Mouse (Mus musculus) CH12F3 (cell line): ENCODE measurements at regions not wholly inside any gene's neighbourhood (a gene's known extent, or its start where the extent isn't known, plus 50 kb on each side); places are given as distances from the start of the nearest gene placed in this dataset.
"Not testable (repeated sequence)": the region's sequence is repeated elsewhere in the genome, so short reads cannot be mapped to it uniquely, and the experiment has no call there.

Source experiments
- in situ Hi-C: fragments of 300-500 bp; cut with MboI; formaldehyde crosslinking; loops from 2 replicates; pipeline ENCODE4 v1.14.3; 2020; ENCODE audit warnings: low sequenced_read_pairs

DNA sequence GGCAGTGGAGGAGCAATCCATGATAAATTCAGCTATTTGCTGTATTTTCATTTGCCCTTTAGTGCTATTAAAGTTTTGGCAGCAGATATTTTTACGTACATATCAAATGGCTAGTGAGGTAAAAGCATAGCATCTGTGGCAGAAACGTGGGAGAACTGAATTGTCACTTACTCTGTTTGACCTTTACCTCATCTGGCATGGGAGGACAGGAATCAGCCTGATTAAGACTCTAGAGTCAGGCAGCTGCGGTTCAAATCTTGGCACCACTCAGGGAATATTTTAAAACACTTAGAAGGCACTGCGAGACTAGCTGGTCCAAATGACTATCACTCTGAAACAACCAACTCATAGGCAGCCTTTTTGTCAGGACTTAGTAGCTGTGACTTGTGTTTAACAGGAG, 337.4 kb upstream of the Cwc22 start:
- in situ Hi-C loops = no loop called here

DNA sequence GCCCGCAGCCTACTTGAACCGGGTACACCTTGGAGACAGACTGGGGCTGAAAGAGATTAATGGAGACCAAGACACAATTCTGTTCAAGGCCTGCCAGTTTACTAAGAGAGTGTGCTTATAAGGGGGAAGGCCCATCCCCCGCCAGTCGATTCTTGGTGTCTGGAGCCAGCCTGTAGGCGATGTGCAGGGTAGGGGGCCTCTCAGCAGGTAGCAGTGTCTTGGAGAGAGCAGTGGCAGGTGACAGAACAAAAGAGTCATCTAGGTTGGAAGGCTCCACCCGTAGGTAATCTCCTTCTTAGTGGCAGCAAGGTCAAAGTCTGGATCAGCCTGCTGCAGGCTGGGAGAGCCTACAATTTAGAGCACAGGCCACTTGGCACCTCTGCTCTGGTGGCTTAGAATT, 335.7 kb upstream of the Cwc22 start:
- in situ Hi-C loops = not testable (repeated sequence)

DNA sequence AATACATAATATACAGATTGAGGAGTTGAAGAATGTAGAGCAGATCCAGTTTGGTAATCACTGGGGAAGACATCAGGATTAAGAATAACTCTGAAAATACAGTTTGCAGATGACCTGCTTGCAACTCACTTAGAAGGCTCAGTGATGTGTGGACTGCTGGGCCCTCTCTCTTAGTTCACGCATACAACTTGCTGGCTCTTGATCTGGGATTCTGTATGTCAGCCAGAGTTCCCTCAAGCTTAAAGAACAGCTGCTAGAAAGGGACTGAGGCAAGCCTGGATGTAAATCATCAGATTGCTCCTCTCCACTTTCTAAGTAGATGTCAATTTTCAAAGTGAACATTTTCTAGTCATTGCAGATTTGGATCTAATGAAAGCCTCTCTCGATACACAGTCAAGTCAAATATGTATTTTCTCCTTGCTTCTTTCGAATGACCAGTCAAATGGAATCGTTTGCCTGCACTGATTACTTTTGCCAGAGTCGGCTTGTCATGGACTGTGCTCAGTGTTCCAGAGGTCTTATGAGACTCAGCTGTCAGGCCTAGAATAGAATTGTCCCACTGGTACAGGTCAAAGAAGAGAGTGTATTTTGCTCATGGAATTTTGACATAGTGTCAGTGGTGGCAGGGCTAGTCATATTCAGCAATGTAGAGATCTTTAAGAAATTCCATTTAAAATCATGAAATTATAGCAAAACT, 334.2 kb upstream of the Cwc22 start:
- in situ Hi-C loops = no loop called here

DNA sequence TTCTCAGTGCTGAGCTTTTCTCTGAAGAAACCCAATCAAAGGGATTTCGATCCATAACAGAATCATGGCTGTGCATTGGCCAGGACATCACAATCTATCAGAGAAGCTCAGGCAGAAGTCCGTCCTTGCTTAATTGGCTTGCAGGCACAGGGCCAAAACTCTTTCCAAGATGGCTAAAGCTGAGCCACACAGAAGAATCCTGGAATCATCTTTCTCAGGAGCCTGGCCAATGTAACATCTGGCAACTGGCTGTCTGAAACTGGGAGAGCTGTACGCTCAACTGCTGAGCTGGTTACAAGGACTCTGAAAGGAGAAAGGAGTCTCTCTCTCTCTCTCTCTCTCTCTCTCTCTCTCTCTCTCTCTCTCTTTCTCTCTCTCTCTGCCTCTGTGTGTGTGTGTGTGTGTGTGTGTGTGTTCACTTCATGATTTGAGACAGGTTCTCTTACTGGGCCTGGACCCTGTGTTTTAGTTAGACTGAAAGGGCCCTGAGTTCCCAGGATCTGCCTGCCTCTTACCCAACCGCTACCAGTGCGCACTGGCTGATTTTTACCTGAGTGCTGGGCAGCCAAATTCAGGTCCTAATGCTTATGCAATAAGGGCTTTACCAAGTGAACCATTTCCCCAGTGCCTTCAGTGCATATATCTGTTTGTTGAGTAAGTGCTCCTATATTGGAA, 333.3 kb upstream of the Cwc22 start:
- in situ Hi-C loops = no loop called here

DNA sequence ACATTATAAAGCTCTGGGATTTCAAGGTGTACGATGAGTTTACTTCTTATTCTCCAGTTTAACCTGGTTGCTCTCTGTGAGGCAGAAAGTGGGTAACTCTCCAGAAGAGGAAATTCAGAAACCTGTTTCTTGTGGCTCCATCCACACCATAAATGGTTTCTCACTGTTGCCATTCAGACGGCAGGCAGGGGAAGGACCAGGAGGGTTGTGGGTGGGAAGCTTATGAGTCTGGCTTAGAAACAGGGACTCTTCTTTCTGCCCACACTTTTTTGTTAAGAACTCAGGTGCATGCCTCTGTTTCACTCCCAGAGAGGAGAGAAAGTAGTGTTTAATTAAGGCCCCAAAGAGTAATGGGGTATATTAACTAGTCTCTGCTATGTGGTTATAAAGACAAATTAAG, 332.5 kb upstream of the Cwc22 start:
- in situ Hi-C loops = no loop called here

DNA sequence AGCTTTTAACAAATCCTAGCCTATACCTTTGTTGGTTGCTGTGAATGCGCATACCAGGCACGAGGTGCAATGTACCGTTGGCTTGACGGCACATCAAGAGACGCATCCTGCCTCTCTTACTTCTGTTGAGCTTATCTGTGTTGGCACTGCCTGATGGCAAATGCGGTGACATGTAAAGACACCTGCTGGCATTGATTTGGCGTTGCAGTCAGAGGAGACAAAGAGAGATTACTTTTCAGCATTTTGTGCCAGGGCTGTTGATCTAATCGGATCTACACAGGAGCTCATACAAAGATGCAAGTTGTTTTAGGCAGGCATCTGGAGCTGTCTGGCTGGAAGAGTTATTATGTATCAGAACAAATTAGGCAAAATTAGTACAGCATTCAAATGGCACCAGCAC, 331.5 kb upstream of the Cwc22 start:
- in situ Hi-C loops = no loop called here

DNA sequence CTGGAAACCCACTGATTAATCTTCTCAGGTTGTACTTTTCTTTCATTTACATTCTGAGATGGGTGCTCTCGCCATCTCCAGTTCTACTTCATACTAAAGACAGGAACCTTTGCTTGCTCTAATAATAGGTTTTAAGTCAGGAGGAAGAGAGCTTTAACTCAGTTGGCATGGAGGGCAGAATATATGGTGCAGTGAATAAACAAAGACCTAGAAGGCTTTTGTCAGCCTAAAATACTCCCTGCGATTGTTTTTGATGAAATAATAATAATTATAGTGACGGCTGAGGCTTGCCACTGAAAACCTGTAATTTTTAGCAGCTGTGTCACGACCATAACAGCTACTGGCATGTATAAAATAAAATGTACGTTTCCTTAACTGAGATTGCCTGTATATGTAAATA, 327.9 kb upstream of the Cwc22 start:
- in situ Hi-C loops = no loop called here

DNA sequence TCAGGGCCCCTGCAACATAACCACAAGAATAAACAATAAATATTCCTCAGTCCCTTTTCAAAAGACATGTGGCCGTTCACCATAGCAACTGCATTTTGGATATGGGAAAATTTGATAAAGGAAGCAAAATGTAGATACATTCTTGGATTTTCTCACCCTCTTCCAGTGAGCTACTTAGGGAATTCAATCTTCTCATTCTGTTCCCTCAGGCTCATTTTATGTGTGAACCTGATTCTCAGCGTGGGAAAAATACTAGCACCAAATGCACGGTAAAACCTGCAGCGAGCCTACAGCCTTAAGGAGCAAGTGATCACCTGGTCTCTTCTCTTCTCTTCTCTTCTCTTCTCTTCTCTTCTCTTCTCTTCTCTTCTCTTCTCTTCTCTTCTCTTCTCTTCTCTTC, 322.5 kb upstream of the Cwc22 start:
- in situ Hi-C loops = no loop called here

DNA sequence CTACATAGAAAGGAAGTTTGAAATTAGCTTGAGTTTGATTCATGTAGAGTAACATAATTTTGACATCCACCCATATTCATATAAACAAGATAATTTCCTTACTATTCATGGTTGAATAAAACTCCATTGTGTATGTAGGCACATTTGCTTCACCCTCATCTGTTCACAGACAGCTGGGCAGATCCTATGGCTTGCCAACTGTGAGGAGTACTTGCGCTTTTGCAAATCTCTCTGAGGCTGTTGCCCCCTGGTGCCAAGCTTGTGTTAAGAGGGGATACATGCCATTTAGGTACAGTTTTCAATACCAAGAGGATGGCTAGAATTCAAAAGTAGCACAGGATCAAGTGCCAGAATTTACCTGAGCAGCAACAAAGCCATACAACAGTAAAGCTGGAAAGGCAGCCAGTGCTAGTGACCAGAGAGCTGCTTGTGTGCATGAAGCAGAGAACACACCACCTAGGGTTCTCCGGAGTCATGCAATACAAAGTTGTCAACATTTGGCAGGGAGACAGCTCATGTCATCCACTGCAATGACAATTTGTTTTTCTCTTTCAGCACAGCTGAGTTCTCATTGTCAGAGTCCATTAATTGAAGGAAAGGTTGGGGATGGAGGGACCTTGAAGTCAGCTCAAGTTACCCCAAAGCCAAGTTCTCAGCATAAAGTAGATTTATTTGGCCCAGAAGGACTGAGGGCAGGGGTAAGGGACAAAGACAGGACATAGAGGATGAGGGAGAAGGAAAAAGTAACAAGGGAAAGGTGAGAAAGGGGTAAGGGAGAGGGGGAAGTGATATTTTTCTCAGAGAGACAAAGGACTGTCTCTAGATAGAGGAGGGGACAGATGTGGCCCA, 321.6 kb upstream of the Cwc22 start:
- in situ Hi-C loops = no loop called here

DNA sequence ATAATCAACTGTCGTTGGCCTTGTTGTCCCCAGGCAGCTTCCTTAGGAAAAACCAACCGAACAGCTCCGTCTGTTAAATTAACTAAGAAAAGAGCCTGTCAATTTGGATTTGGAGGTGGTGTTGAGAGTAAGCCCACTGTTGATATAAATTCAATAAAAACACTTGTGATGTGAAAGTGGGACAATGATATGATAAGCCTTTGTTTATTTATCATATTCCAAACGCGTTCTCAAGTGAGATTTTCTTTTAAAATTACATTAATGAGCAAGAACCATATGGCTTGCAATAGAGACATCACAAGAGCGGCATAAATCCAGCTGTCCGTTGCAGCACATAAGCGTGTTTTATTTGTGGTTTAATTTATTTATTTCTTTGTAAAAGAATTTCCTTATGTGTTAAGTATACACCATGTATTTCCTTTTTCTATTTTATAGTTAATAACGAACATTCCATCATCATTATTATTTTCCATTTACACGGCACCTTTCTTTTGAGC, 307.5 kb upstream of the Cwc22 start:
- in situ Hi-C loops = no loop called here

DNA sequence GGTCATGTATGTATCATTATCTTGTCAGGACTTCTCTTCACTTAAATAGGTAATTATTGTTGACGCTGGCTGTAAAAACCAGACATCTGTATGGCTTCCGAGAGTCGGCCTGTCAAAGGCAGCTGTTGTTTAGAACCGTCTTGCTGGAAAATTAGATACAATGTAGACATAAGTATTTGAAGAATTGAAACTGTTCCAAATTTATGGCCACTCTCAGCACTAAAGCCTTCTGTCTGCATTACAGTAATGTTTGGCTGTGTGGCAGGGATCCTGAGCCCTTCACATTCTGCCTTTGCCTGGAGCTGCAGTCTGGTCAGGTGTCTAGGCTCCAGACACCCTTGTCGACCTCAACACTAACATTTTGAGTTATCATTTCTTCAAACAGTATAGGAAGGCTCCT, 300.2 kb upstream of the Cwc22 start:
- in situ Hi-C loops = no loop called here

DNA sequence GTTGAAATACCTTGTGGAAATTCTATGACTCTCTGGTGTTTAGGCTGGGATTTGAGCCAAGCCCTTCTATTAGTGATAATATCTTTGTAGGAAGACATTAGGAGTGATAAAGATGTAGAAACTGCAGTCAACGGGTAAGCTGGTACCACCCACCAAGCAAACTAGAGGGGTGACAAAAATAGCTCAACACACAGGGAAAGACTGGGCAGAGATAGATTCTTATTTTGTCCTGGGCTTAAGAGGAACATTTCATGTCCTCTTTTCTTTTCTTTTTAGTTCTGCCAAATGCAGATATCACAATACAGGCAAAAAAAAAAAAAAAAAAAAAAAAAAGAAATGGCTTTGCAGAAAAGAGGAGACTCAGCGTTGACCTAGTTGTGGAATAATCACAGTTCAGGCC, 294.1 kb upstream of the Cwc22 start:
- in situ Hi-C loops = no loop called here

DNA sequence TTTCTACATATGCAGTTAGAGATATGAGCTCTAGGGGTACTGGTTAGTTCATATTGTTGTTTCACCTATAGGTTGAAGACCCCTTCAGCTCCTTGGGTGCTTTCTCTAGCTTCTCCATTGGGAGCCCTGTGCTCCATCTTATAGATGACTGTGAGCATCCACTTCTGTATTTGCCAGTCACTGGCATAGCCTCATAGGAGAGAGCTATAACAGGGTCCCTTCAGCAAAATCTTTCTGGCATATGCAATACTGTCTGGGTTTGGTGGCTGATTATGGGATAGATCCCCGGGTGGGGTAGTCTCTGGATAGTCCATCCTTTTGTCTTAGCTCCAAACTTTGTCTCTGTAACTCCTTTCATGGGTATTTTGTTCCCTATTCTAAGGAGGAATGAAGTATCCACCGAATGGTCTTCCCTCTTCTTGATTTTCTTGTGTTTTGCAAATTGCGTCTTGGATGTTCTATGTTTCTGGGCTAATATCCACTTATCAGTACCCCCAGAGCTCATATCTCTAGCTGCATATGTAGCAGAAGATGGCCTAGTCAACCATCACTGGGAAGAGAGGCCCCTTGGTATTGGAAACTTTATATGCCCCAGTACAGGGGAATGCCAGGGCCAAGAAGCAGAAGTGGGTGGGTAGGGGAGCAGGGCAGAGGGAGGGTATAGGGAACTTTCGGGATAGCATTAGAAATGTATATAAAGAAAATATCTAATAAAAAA, 279.4 kb upstream of the Cwc22 start:
- in situ Hi-C loops = not testable (repeated sequence)

DNA sequence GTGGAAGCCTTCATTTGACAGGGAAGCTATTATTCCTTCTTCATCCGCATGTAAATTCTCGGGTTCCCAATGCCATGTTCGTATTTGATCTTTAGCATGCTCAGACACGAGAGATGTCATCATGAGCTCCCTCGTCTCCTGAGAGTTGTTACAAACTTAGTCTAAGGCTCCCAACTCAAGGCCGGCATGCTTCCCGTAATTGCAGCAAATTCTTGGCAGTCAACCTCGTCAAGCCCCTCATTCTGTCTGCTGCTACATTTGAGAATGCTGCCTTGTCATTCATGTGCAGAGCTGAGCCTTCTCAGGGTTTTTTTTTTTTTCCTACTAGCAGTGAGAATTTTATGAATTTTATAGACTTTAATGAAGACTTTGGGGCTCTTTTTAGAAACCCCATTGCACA, 268.3 kb upstream of the Cwc22 start:
- in situ Hi-C loops = no loop called here

DNA sequence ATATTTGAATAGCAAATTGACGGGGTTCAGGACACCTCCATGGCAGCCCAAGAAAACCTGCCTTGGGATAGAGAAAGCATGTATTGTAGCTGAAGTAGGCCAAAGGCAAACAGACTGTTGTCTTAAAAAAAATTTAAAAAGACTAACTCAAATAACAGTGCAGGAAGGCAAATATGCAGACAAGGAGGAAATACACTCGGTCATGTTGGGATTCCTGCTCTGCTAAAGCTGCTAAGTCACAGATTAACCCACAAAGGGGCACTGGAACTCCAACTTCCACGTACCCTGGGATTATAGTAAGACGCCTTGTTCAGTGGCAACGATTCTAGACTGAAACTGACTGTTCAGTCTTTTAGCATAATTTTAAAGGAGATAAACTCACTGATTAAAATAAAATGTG, 258.9 kb upstream of the Cwc22 start:
- in situ Hi-C loops = no loop called here

DNA sequence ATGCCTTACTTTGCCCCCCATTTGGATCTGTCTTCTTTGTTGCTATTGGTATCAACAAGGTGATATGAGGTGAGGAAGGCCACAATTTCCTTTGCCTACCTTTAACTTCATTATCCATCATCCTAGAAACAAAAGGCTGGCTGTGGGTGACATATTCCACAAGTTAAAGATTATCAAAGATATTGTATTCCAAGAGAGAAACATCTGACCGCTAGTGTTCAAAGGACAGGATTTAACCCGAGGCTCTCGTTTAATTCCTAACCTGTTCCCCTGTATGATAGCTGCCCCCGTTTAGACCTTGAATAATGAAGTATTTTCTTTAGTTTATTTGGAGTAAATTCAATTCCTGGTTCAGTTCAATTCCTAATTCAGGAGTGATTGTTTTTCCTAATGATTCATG, 249.8 kb upstream of the Cwc22 start:
- in situ Hi-C loops = no loop called here

DNA sequence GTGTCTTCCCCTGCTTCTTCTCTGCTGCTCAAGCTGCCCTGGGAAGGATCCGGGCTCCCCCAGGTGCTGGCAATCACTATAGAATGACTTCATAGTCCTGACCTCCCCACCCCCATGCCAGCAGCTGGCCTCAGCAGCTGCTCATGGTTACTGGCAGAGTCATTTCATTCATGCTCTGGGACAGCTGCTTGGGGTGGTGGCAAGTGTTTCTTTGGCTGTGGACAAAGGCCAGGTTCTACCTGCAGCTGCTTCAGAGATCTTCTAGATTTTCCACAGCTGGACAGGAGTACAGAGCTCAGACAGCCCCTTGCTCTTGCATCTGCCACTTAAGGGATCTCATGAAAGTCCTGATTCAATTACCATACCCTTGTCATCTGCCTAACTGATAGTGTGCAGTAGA, 243.4 kb upstream of the Cwc22 start:
- in situ Hi-C loops = no loop called here

DNA sequence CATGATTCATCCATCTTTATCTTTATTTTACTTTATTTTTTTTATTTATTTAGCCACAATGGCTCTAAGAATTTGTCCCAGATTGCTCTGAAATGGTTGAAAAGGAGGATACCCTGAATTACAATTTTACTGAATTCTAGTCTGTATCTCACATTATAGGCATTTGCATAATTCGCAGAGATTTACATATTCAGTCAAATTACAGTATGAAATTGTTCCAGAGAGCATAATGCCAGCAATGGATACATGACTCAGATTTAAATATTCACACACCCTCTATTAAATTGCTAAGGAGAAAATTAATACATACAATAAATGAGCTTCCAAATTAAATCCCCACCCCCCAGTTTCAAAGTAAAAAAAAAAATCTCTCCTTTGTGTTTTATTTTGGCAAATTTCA, 238.8 kb upstream of the Cwc22 start:
- in situ Hi-C loops = no loop called here

DNA sequence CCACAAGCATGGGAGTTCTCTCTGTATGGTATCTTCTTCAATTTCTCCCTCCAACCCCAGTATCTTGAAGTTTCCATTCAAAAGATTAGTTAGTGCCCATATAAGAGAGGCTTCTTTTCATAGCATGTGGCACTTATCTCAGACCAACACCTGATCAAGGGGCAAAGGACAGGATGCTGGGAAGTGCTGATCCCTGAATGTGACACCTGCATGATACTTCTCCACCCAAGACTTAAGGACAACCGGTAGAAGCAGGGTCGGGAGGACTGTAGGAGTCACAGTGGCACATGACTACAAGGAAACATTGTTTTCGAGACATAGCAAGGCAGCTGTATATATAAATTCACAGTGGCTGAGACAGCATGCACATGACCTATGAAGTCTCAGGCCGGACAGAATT, 227.6 kb upstream of the Cwc22 start:
- in situ Hi-C loops = no loop called here

DNA sequence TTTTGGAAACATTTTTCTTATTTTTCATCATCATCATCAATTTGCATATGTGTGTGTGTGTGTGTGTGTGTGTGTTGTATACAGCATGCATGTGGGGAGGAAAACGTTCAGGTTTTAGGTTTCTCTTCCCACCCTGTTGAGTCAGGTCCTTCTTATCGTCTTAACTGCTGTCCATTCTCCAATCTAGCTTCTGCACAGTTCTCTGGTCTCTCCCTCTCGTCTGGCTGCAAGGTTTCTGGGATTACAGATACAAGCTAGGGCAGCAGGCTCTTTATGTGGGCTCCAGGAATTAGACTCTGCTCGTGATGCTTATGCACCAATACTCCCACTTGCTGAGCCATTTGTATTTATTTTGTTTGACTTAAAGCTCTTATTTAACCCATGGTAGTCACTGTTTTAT, 226.6 kb upstream of the Cwc22 start:
- in situ Hi-C loops = no loop called here

DNA sequence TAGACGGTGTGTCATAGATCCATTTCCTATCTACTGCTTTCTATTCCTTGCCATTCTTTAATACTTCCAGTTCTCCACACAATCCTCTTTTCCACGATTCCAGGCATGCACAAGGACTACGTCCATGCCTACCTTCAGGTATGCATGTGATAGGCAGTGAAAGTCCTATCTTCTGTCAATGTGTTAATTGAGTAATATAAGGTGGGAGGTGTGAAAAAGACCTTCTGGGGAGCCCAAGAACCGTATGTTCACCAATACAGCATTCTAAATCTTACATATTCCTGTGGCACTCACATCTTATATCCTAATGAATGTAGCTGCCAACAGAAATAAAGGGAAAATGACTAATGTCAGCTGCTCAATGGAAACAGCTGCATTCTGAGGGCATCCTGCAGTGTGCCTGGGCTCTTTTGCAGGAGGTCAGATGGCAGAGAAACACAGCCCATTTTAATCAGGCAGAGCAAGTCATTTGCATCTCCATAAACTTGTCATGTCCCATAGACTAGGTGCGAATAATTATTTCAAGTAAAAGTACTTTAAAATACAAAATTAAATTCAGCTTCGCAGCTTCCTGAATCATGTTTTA, 224.1 kb upstream of the Cwc22 start:
- in situ Hi-C loops = no loop called here
